51 mouse cellular contexts compared by ENCODE assay signal in genomic region chr9:104027186-104027585, GRCm38 (mm10). TPM values are rescaled to one million over a fixed set of nuclear protein-coding genes. Genes with fewer than 3 reads are reported as not detected.
"Had no signal": no experiment of that assay in that cellular context is flagged by ENCODE, and none has a peak within 500 bp of the region (broad histone marks: within the 10 kb centered on the region; RNA-seq: fewer than 3 reads in every experiment).

No protein-coding gene starts in this region.

- H3K9me3 ChIP-seq: heart, embryonic 15.5 days; hindbrain, embryonic 12.5 days; hindbrain, embryonic 15.5 days; intestine, embryonic 15.5 days; kidney, embryonic 15.5 days had no signal

- H3K27ac ChIP-seq: heart, embryonic 13.5 days; heart, embryonic 15.5 days; hindbrain, embryonic 10.5 days; hindbrain, embryonic 12.5 days; hindbrain, embryonic 13.5 days; hindbrain, embryonic 14.5 days; hindbrain, embryonic 15.5 days; hindbrain, postnatal 0 days; intestine, embryonic 15.5 days; kidney, embryonic 15.5 days; kidney, postnatal 0 days; layer of hippocampus, adult 2 months; left cerebral cortex, adult 2 months had no signal

- H3K4me3 ChIP-seq: heart, embryonic 12.5 days; heart, embryonic 13.5 days; heart, embryonic 15.5 days; hindbrain, embryonic 10.5 days; hindbrain, embryonic 12.5 days; hindbrain, embryonic 13.5 days; hindbrain, embryonic 15.5 days; intestine, embryonic 15.5 days; kidney, embryonic 15.5 days; layer of hippocampus, adult 2 months; left cerebral cortex, adult 2 months had no signal

- H3K4me1 ChIP-seq: heart, embryonic 12.5 days; heart, embryonic 13.5 days; heart, embryonic 15.5 days; hindbrain, embryonic 10.5 days; hindbrain, embryonic 12.5 days; hindbrain, embryonic 13.5 days; hindbrain, embryonic 15.5 days; intestine, embryonic 15.5 days; kidney, embryonic 15.5 days had no signal

- DNase-seq: heart, postnatal 10 days; heart, postnatal 14 days; heart, postnatal 4 days; kidney, adult 11 months; kidney, adult 18-20 months; kidney, adult 2 months; kidney, adult 8-10 months; kidney, adult 9 months; kidney, postnatal 10 days; kidney, postnatal 14 days; kidney, postnatal 25 days; kidney, postnatal 36 days; kidney, postnatal 4 days; layer of hippocampus, adult 9-11 months; layer of hippocampus, postnatal 36 days had no signal

- H3K27me3 ChIP-seq: heart, embryonic 12.5 days; heart, embryonic 13.5 days; heart, embryonic 15.5 days; hindbrain, embryonic 12.5 days; hindbrain, embryonic 13.5 days; hindbrain, embryonic 15.5 days; intestine, embryonic 15.5 days; kidney, embryonic 15.5 days had no signal

RNA-seq across cellular contexts. Expression of gene Gm28305, which starts 13.3 kb away (rescaled TPM):
- total RNA-seq: heart, postnatal 10 days; heart, postnatal 14 days; heart, postnatal 25 days; heart, postnatal 4 days; hematopoietic stem cell, adult 5-6 weeks; hindbrain, postnatal 0 days; layer of hippocampus, adult 18-20 months; layer of hippocampus, adult 2 months; layer of hippocampus, adult 8-10 months; layer of hippocampus, postnatal 10 days; layer of hippocampus, postnatal 14 days; layer of hippocampus, postnatal 25 days; layer of hippocampus, postnatal 36 days; left cerebral cortex, adult 18-20 months; left cerebral cortex, adult 2 months; left cerebral cortex, adult 8-10 months had no signal
- polyA plus RNA-seq: heart, embryonic 11.5 days; heart, embryonic 12.5 days; heart, embryonic 13.5 days; heart, embryonic 14.5 days; heart, embryonic 15.5 days; heart, embryonic 16.5 days; heart, postnatal 0 days; hindbrain, embryonic 10.5 days; hindbrain, embryonic 11.5 days; hindbrain, embryonic 12.5 days; hindbrain, embryonic 13.5 days; hindbrain, embryonic 14.5 days; hindbrain, embryonic 15.5 days; hindbrain, embryonic 16.5 days; hindbrain, postnatal 0 days; inflammation-experienced regulatory T-cells, adult 6 months; intestine, embryonic 14.5 days; intestine, embryonic 15.5 days; intestine, embryonic 16.5 days; intestine, postnatal 0 days; kidney, adult 2 months; kidney, embryonic 14.5 days; kidney, embryonic 15.5 days; kidney, embryonic 16.5 days; kidney, postnatal 0 days; large intestine, adult 2 months had no signal
